ENCODE assay signal across 8 mouse cellular contexts in genomic region chr11:69600098-69600497, GRCm38 (mm10). TPM values are rescaled to one million over a fixed set of nuclear protein-coding genes. Genes with fewer than 3 reads are reported as not detected.
DNase-seq lines count a peak whose midpoint lies in the region; ATAC-seq lines count a peak whose summit lies in the region.

No protein-coding gene starts in this region.

- ATAC-seq in forebrain, embryonic 13.5 days, result no peak
- ATAC-seq in heart, embryonic 16.5 days (replicated peaks; ENCODE audit: extremely low read depth, insufficient read depth, low FRiP score), result peak; percentile 67
- no peak for ATAC-seq in liver, embryonic 16.5 days (ENCODE audit: low read depth)

- H3K27ac ChIP-seq in forebrain, embryonic 13.5 days, result no peak overlapping the region
- peak overlapping the region; percentile 78 for H3K27ac ChIP-seq in heart, embryonic 16.5 days (ENCODE audit: low read length)
- H3K27ac ChIP-seq in liver, embryonic 16.5 days (ENCODE audit: low read length), result peak overlapping the region; percentile 41

- 0 out of 2 replicates have a peak overlapping the region, but pooled peaks have one; percentile 1 for H3K9ac ChIP-seq in forebrain, embryonic 13.5 days
- H3K9ac ChIP-seq in heart, embryonic 16.5 days (ENCODE audit: low read length), result peak overlapping the region; percentile 31; the same call in 1 of the 2 replicates
- 0 out of 2 replicates have a peak overlapping the region, but pooled peaks have one; percentile 14 for H3K9ac ChIP-seq in liver, embryonic 16.5 days (ENCODE audit: low read depth, low read length)

- peaks cover 31% of the 10 kb centered on the region for H3K4me1 ChIP-seq in forebrain, embryonic 13.5 days
- peaks cover 36% of the 10 kb centered on the region for H3K4me1 ChIP-seq in heart, embryonic 16.5 days (ENCODE audit: control insufficient read depth, insufficient read depth, low read length)
- H3K4me1 ChIP-seq in liver, embryonic 16.5 days (ENCODE audit: control insufficient read depth, low read depth, low read length), result peaks cover 48% of the 10 kb centered on the region

- peak overlapping the region; percentile 17; the same call in 1 of the 2 replicates for H3K4me2 ChIP-seq in forebrain, embryonic 13.5 days
- H3K4me2 ChIP-seq in heart, embryonic 16.5 days (ENCODE audit: low read depth, low read length), result peak overlapping the region; percentile 32
- H3K4me2 ChIP-seq in liver, embryonic 16.5 days (ENCODE audit: low read depth, low read length), result peak overlapping the region; percentile 14; the same call in 1 of the 2 replicates

- peak; percentile 31 for DNase-seq in kidney, adult 11 months
- no peak for DNase-seq in kidney, adult 8-10 months
- DNase-seq in kidney, postnatal 4 days, result peak; percentile 87 to 90
- DNase-seq in retina, embryonic 14.5 days (ENCODE audit: low spot score), result peak; percentile 41
- DNase-seq in B cell, adult 2 months, result no peak

- WGBS in forebrain, embryonic 13.5 days, result 9% methylated on average over 6 of the region's 6 CpGs
- WGBS in heart, embryonic 16.5 days, result 18% methylated on average over 6 of the region's 6 CpGs
- WGBS in liver, embryonic 16.5 days (ENCODE audit: insufficient replicate concordance), result 35% methylated on average over 6 of the region's 6 CpGs

- no peak overlapping the region for H3K4me3 ChIP-seq in forebrain, embryonic 13.5 days
- no peak overlapping the region for H3K4me3 ChIP-seq in heart, embryonic 16.5 days (ENCODE audit: low read length)
- H3K4me3 ChIP-seq in liver, embryonic 16.5 days (ENCODE audit: low read depth, low read length), result no peak overlapping the region

- H3K9me3 ChIP-seq in forebrain, embryonic 13.5 days (replicated peaks), result no peaks in the 10 kb centered on the region
- no peaks in the 10 kb centered on the region for H3K9me3 ChIP-seq in heart, embryonic 16.5 days (replicated peaks; ENCODE audit: control insufficient read depth, low read length)
- no peaks in the 10 kb centered on the region for H3K9me3 ChIP-seq in liver, embryonic 16.5 days (replicated peaks; ENCODE audit: control insufficient read depth, low read length)

- H3K36me3 ChIP-seq in forebrain, embryonic 13.5 days (ENCODE audit: poor library complexity, severe bottlenecking), result peaks cover 21% of the 10 kb centered on the region
- no peaks in the 10 kb centered on the region for H3K36me3 ChIP-seq in heart, embryonic 16.5 days (ENCODE audit: control insufficient read depth, insufficient read depth)
- H3K36me3 ChIP-seq in liver, embryonic 16.5 days (ENCODE audit: control insufficient read depth, insufficient read depth), result no peaks in the 10 kb centered on the region

- H3K27me3 ChIP-seq in forebrain, embryonic 13.5 days, result no peaks in the 10 kb centered on the region
- H3K27me3 ChIP-seq in heart, embryonic 16.5 days (ENCODE audit: control insufficient read depth, insufficient read depth, low read length), result no peaks in the 10 kb centered on the region
- no peaks in the 10 kb centered on the region; the same call in 1 of the 2 replicates for H3K27me3 ChIP-seq in liver, embryonic 16.5 days (ENCODE audit: control insufficient read depth, insufficient read depth, low read depth, low read length)

RNA-seq across cellular contexts. Expression of gene Atp1b2, which starts 5.6 kb away (rescaled TPM):
- polyA plus RNA-seq in forebrain, embryonic 13.5 days (2015; fragmentation: Nextera tagmentation; extraction: Ambion mirVana), result 12.7 and 14.0 TPM in 2 replicates
- 22.3 and 25.6 TPM in 2 replicates for polyA plus RNA-seq in heart, embryonic 16.5 days (2015; fragmentation: Nextera tagmentation; extraction: Ambion mirVana)
- 11.2 and 12.6 TPM in 2 replicates for polyA plus RNA-seq in liver, embryonic 16.5 days (2015; fragmentation: Nextera tagmentation; extraction: Ambion mirVana)

RNA-seq across cellular contexts. Expression of gene Shbg, which starts 17.6 kb away (rescaled TPM):
- not detected in 2 replicates for polyA plus RNA-seq in forebrain, embryonic 13.5 days (2015; fragmentation: Nextera tagmentation; extraction: Ambion mirVana)
- polyA plus RNA-seq in heart, embryonic 16.5 days (2015; fragmentation: Nextera tagmentation; extraction: Ambion mirVana), result 0.20 TPM in 1 of 2 replicates, not detected in the other
- 26.2 and 27.9 TPM in 2 replicates for polyA plus RNA-seq in liver, embryonic 16.5 days (2015; fragmentation: Nextera tagmentation; extraction: Ambion mirVana)

RNA-seq across cellular contexts. Expression of gene Trp53, which starts 19.9 kb away (rescaled TPM):
- 119 and 129 TPM in 2 replicates for polyA plus RNA-seq in forebrain, embryonic 13.5 days (2015; fragmentation: Nextera tagmentation; extraction: Ambion mirVana)
- 79.1 and 87.0 TPM in 2 replicates for polyA plus RNA-seq in heart, embryonic 16.5 days (2015; fragmentation: Nextera tagmentation; extraction: Ambion mirVana)
- 55.5 and 55.8 TPM in 2 replicates for polyA plus RNA-seq in liver, embryonic 16.5 days (2015; fragmentation: Nextera tagmentation; extraction: Ambion mirVana)

RNA-seq across cellular contexts. Expression of gene Wrap53, which starts 20.0 kb away (rescaled TPM):
- polyA plus RNA-seq in forebrain, embryonic 13.5 days (2015; fragmentation: Nextera tagmentation; extraction: Ambion mirVana), result 32.0 and 35.1 TPM in 2 replicates
- 15.1 and 16.5 TPM in 2 replicates for polyA plus RNA-seq in heart, embryonic 16.5 days (2015; fragmentation: Nextera tagmentation; extraction: Ambion mirVana)
- 14.6 and 15.5 TPM in 2 replicates for polyA plus RNA-seq in liver, embryonic 16.5 days (2015; fragmentation: Nextera tagmentation; extraction: Ambion mirVana)

RNA-seq across cellular contexts. Expression of gene Sat2, which starts 21.7 kb away (rescaled TPM):
- polyA plus RNA-seq in forebrain, embryonic 13.5 days (2015; fragmentation: Nextera tagmentation; extraction: Ambion mirVana), result 20.6 and 22.7 TPM in 2 replicates
- polyA plus RNA-seq in heart, embryonic 16.5 days (2015; fragmentation: Nextera tagmentation; extraction: Ambion mirVana), result 13.0 and 13.8 TPM in 2 replicates
- polyA plus RNA-seq in liver, embryonic 16.5 days (2015; fragmentation: Nextera tagmentation; extraction: Ambion mirVana), result 10.4 and 11.5 TPM in 2 replicates

Comparison
In these comparisons a context has a peak if more than half of its experiments do, and no peak if none do; other contexts are left out.
1. DNase-seq: peak in kidney, adult 11 months (single experiment), kidney, postnatal 4 days (2 of 2) and retina, embryonic 14.5 days (single experiment); none in kidney, adult 8-10 months (0 of 2) and B cell, adult 2 months (0 of 2).
2. RNA of gene Shbg, which starts 17.6 kb away (polyA plus RNA-seq): 26.2 to 27.9 TPM in liver, embryonic 16.5 days; 0.20 TPM in heart, embryonic 16.5 days and not detected in forebrain, embryonic 13.5 days; every median in the first group is over 10 times any median in the second.
3. Peak in every context shown above with its lines, with median percentiles within 50 percentile points of each other: H3K4me2 ChIP-seq and H3K9ac ChIP-seq.